Mouse (Mus musculus) C2C12 (cell line): Measurements from ENCODE around the gene Kmt5c.

Experiments
- CEBPB ChIP-seq: IDR thresholded peaks from one replicate; pipeline ENCODE4 v1.6.1; 2011; ENCODE audit warnings: low read depth, mild to moderate bottlenecking, control low read depth, moderate library complexity
- CTCF ChIP-seq: IDR thresholded peaks from one replicate; pipeline ENCODE4 v1.5.1; 2011; ENCODE audit not compliant: control insufficient read depth, insufficient read depth, insufficient read length
- MAX ChIP-seq: IDR thresholded peaks from one replicate; pipeline ENCODE4 v1.6.1; 2011; ENCODE audit warnings: mild to moderate bottlenecking, control low read depth
- USF1 ChIP-seq: IDR thresholded peaks from one replicate; pipeline ENCODE4 v1.6.1; 2011; ENCODE audit warnings: low read depth, mild to moderate bottlenecking, control low read depth, moderate library complexity

DNA sequence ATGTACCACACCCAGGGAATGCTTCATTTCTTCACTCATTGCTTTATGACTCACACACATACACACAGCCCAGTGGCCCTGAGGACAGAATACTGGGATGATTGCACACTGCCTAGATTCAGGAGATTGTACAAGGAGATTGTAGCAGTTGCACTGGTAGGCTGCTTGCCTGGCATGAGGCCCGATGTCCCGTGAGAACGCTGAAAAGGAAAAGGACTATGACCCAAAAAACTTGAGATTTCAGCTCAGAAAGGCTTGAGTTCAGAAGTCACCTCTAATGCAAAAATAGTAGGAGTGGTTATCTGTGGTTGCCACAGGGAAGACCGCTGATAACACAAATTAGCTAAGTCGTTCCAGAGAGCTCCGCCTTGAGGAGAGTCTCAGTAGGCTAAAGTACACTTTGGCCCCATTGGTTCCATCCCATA is 6.9 kb upstream of the Kmt5c start:
- no peak for TF ChIP-seq CTCF
- TF ChIP-seq CEBPB = no peak
- no peak for TF ChIP-seq USF1
- no peak for TF ChIP-seq MAX
